Mouse (Mus musculus) heart, embryonic 10.5 days (tissue): ENCODE measurements around the gene Nav2. TPM values are rescaled to one million over a fixed set of nuclear protein-coding genes. Genes with fewer than 3 reads are reported as not detected.
A peak's percentile ranks its signal among the peaks of the same experiment; 100 is the strongest.

Source experiments
- DNase-seq: peaks from one replicate; pipeline ENCODE4 v3.0.0-alpha.2; 2017; ENCODE audit warnings: low spot score
- H3K27ac ChIP-seq: fragments of 300-500 bp; sonication (generic); 2 replicates; pipeline ENCODE4 v1.5.1; 2016; ENCODE audit warnings: mild to moderate bottlenecking
- H3K27me3 ChIP-seq: fragments of 300-500 bp; sonication (generic); 2 replicates; pipeline ENCODE4 v1.6.1; 2016; ENCODE audit warnings: mild to moderate bottlenecking; ENCODE audit not compliant: poor library complexity, insufficient read depth, severe bottlenecking
- H3K36me3 ChIP-seq: fragments of 300-500 bp; sonication (generic); 2 replicates; pipeline ENCODE4 v1.6.1; 2016; ENCODE audit warnings: mild to moderate bottlenecking, moderate library complexity
- H3K4me1 ChIP-seq: fragments of 300-500 bp; sonication (generic); 2 replicates; pipeline ENCODE4 v1.6.1; 2016; ENCODE audit warnings: mild to moderate bottlenecking
- H3K4me3 ChIP-seq: fragments of 300-500 bp; sonication (generic); 2 replicates; pipeline ENCODE4 v1.5.1; 2016; ENCODE audit warnings: mild to moderate bottlenecking, moderate library complexity
- H3K9me3 ChIP-seq: fragments of 300-500 bp; sonication (generic); 2 replicates; pipeline ENCODE4 v1.6.1; 2016; ENCODE audit warnings: mild to moderate bottlenecking, moderate library complexity
- WGBS: fragments of 180-500 bp; shearing (Covaris S2); methylation state at CpG from one replicate; pipeline ENCODE4 v1.1.7; 2016; 5-methylcytosine and 5-hydroxymethylcytosine counted together
- polyA plus RNA-seq: library from polyadenylated mRNA; unstranded; fragments of >200 nt; fragmentation: Nextera tagmentation; extraction: Ambion mirVana; gene quantifications from 2 replicates; pipeline ENCODE4 v1.2.1, GENCODE M21; 2016

Nav2 gene
- polyA plus RNA-seq, 1 experiment from 2014 or later = 23.3 TPM

DNA sequence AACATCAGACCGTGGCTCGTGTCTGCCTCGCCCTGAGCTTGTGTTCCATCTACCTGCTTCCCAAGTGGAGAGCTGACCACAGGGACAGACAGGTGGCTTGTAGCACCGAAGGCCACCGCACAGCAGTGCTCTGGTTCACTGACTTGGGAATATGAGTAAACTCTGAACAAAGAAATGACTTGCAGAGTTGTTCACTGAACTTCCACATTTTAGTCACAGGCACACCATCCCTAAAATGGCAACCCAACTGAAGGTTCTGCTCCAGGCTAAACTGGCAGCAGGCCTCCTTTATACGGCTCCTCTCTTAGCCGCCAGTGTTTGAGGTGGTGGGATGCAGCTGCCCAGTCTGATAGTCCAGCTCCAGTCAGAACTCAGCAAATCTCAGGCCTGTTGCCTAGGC is 343.9 kb downstream of the Nav2 start:
- H3K4me3 ChIP-seq = no peak overlapping the region
- DNase-seq = no peak
- WGBS = 92% methylated on average over 7 of the region's 7 CpGs
- H3K27me3 ChIP-seq = peaks cover 32% of the 10 kb centered on the region
- H3K27ac ChIP-seq = no peak overlapping the region
- no peaks in the 10 kb centered on the region for H3K36me3 ChIP-seq
- H3K4me1 ChIP-seq = peaks cover 35% of the 10 kb centered on the region
- no peaks in the 10 kb centered on the region for H3K9me3 ChIP-seq

DNA sequence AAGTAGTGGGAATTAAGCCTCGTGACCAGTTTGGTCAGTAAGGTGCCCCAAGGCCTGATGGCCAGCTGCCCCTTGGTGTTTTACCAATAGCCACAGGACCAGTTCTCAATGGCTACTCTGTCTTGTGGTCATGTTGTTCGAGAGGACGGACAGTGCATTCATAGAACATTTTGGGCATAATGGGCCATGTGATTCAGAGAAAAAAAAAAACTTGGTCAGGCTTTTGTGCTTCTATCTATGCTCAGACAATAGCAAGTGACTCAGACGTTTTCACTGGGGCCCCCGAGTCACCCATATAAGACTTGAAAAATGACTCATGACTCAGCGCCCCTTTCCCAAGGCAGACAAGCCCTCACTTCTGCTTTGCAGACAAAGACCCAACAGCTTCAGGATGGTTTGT is 344.4 kb downstream of the Nav2 start:
- WGBS = 73% methylated on average over 6 of the region's 6 CpGs
- no peaks in the 10 kb centered on the region for H3K9me3 ChIP-seq
- peaks cover 35% of the 10 kb centered on the region for H3K4me1 ChIP-seq

DNA sequence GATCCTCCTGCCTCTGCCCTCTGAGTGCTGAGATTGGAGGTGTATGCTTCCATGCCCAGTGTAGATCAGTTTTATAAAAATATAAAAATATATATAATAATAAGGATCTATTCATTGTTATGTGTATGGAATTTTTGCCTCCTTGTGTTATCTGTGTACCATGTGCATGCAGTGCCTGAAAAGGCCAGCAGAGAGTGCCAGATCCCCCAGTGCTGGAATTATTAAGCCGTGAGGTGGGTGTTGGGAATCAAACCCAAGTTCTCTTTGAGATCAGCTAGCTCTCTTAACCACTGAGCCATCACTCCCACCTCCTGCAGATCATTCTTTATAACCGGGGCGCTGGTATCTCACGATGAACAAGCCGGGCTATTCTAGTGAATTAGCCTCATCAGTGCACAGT is 346.5 kb downstream of the Nav2 start:
- Histone ChIP-seq H3K9me3 (no peaks in the 10 kb centered on the region), H3K27ac (no peak overlapping the region), H3K4me1 (peaks cover 21% of the 10 kb centered on the region; the same call in 1 of the 2 replicates), H3K27me3 (0 out of 2 replicates have a peak, but pooled peaks cover 7% of the 10 kb centered on the region), H3K36me3 (no peaks in the 10 kb centered on the region), H3K4me3 (no peak overlapping the region)
- DNase-seq = no peak
- WGBS = 91% methylated on average over 5 of the region's 5 CpGs

More for the DNA sequence above, 344.4 kb downstream of the Nav2 start:
- H3K27ac ChIP-seq = no peak overlapping the region
- H3K27me3 ChIP-seq = peaks cover 28% of the 10 kb centered on the region
- no peaks in the 10 kb centered on the region for H3K36me3 ChIP-seq
- H3K4me3 ChIP-seq = no peak overlapping the region
- DNase-seq = no peak

DNA sequence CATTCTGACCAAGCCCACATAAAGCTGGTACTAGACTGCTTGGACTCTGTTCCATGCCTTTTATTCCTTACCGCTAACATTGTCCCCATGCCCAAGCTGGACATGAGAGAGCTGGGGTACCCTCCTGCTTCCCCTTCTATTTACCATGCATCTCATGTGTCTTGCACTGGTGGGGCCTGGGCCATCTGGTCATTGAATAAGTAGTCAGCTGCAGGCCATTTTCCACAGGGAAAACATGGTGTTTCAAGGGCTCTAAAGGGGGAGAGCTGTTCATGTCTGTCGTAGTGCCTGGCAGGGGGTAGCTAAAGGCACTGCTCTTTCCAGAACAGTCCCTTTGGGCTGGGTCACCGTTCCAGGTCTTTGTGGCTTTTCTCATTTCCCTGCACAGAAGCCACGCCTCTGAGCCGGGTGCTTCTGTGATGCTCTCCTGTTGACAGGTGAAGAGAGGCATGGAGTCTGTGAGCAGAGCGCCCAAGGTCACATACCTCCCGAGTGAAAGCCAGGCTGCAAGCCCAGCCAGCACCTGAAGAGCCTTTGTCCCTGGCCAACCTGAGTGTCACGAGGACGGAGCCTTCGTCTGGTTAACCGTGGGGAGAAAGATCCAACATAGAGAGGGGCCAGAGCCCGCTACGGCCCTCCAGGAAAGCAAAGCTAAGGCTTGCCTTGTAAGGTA is 348.9 kb downstream of the Nav2 start:
- no peak overlapping the region for H3K4me3 ChIP-seq
- H3K36me3 ChIP-seq = no peaks in the 10 kb centered on the region
- peaks cover 23% of the 10 kb centered on the region; the same call in 1 of the 2 replicates for H3K4me1 ChIP-seq
- H3K27me3 ChIP-seq = no peaks in the 10 kb centered on the region
- DNase-seq = no peak
- no peaks in the 10 kb centered on the region for H3K9me3 ChIP-seq
- H3K27ac ChIP-seq = peak overlapping the region; percentile 74
- 67% methylated on average over 13 of the region's 13 CpGs for WGBS

DNA sequence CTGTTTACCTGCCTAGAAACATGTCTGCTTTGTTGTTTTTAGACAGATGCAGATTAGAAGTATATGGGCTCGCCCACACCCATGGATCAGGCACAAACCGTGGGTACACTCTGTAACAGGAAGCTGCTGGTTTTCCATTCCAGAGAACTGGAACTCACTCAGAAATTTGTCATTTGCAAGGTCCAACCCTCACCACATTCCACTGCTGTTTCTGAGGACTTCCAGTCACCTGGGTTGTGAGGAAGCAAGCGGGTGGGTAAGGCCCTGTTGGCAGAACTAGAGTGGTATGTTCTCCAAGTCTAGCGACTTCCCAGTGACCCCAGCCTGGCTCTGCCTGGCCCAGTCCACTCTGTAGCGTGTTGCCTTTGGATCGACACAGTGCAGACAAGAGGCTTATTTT is 349.6 kb downstream of the Nav2 start:
- Histone ChIP-seq H3K4me3 (no peak overlapping the region), H3K4me1 (peaks cover 24% of the 10 kb centered on the region; the same call in 1 of the 2 replicates), H3K27ac (peak overlapping the region; percentile 74; the same call in 1 of the 2 replicates), H3K36me3 (no peaks in the 10 kb centered on the region), H3K9me3 (no peaks in the 10 kb centered on the region), H3K27me3 (no peaks in the 10 kb centered on the region)
- WGBS = 74% methylated on average over 6 of the region's 6 CpGs
- no peak for DNase-seq

DNA sequence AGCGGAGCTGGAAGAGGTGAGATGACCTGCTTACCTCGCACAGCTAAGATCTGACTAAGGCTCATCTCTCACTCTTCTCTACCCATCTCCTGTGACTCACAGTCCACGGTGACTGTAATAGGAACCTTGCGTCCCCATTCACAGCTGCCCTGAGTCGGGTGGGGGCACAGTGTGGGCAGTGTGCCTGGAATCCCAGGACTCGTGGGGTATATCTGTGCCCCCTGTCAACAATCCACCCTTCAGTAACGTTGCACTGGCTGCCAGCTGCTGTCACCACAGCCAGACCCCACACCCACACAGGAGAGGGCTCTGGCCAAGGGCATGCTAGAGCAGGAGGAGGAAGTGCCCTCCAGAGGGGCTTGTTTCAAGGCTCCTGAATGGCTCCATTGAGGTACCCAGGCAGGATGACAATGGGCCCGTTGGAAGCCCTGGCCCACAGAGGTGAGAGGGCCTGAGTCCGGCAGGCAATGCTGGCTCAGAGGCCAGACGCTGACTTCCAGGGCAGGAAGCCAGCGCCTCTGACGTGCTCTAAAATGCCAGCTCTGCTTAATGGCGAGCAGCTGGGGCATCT is 353.5 kb downstream of the Nav2 start:
- peaks cover 20% of the 10 kb centered on the region; the same call in 1 of the 2 replicates for H3K4me1 ChIP-seq
- H3K27me3 ChIP-seq = no peaks in the 10 kb centered on the region
- H3K9me3 ChIP-seq = no peaks in the 10 kb centered on the region
- no peak overlapping the region for H3K4me3 ChIP-seq
- 71% methylated on average over 13 of the region's 13 CpGs for WGBS
- no peak for DNase-seq
- H3K27ac ChIP-seq = no peak overlapping the region
- no peaks in the 10 kb centered on the region for H3K36me3 ChIP-seq

DNA sequence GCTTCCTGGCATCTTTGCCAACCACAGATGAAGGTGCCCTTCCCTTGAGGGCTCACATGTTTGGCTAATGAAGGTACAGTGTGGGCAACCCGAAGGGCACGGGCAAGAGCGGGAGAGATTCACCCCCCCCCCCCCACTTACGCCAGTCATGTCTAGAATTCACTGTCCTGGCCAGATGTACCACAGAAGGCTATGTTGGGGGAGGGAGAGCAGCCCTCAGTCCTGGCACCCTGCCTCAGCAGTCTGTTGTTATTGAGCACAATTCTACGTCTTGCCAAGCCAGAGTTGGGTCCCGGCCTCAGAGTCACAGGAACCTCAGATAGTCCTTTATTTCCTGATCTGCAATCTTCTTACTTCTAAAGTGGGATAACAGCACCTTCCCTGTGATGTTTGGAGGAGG is 357.9 kb downstream of the Nav2 start:
- WGBS = 88% methylated on average over 6 of the region's 6 CpGs
- Histone ChIP-seq H3K9me3 (no peaks in the 10 kb centered on the region), H3K36me3 (no peaks in the 10 kb centered on the region), H3K4me3 (no peak overlapping the region), H3K27me3 (no peaks in the 10 kb centered on the region), H3K27ac (no peak overlapping the region), H3K4me1 (peaks cover 15% of the 10 kb centered on the region; the same call in 1 of the 2 replicates)
- no peak for DNase-seq

DNA sequence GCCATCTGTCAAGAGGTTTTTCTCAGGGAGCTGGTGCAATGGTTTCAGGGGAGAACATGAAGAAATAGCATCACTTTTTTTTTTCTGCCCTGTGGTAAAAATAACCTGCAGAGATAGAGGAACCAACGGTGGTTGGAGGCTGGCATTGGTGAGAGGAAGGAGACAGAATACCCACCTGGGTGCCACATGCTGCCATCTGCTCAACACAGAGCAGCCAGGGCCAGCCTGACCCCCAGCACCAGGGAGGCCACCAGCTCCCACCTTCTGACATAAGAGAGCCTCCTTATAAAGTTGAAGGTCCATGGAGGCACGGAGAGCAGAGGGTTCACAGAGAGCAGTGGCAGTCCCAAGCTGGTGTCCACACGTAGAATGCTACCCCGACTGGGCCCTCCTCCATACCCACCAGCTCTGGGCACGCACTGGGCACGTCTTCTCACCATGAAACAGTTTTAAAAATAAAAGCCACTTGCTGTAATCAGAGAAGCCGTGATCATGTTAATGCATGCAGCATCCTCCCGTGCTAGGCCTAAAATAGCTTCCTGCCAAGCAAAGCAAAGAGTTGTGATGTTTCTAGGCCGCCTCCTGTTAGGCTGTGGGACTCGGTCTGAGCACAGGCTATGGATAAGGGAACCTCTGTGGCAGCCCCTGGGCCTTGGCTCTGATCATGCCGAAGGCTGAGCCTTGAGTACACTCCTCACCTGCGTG is 359.3 kb downstream of the Nav2 start:
- no peaks in the 10 kb centered on the region for H3K36me3 ChIP-seq
- no peak for DNase-seq
- 71% methylated on average over 12 of the region's 12 CpGs for WGBS
- peak overlapping the region; percentile 7; the same call in 1 of the 2 replicates for H3K27ac ChIP-seq
- no peaks in the 10 kb centered on the region for H3K9me3 ChIP-seq
- H3K4me1 ChIP-seq = peaks cover 11% of the 10 kb centered on the region
- no peaks in the 10 kb centered on the region for H3K27me3 ChIP-seq
- no peak overlapping the region for H3K4me3 ChIP-seq

DNA sequence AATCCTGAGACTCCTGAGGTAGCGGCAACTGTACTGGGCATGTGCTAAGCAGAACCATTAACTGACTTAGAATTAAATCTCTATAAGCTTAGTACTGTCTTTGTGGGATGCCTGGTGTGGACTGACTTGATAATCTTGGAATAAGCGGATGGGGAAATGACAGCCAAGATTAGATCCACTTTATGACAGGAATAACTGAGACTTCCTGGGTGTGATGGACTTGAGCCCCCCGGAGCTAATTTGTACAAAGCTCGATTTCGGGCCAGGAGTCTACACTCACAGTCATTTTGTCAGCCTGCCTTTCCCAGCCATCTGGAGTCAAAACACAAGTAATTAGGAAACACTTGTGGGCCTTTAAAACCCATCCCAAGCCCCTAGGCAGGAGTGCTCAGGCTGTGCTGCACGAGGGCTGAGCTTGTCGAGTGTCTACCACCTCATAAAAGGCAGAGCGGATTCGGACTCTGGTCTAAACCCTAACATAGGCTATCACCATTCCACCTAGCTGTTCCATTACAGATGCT is 359.9 kb downstream of the Nav2 start:
- Histone ChIP-seq H3K36me3 (no peaks in the 10 kb centered on the region), H3K4me1 (peaks cover 17% of the 10 kb centered on the region), H3K4me3 (no peak overlapping the region), H3K27ac (no peak overlapping the region), H3K9me3 (no peaks in the 10 kb centered on the region), H3K27me3 (peaks cover 6% of the 10 kb centered on the region)
- WGBS = 77% methylated on average over 9 of the region's 9 CpGs
- no peak for DNase-seq

DNA sequence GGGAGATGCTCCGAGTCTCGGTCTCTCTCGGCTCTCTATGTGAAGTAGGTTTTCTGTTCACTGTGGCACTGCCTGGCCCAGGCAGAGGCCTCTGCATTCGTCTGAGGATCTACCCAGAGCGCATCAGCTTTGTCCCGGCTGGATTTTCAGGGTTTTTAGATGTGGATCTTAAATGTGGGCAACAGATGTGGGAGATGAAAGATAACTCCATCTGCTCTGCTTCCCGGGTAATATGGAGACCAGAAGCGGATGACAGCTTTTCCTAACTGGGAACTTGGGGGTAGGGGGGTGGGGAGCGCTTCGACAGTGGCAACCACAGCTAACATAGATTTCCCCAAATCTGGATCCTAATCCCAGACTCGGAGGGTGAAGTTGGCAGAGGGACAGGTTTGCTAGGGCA is 362.3 kb downstream of the Nav2 start:
- WGBS = 83% methylated on average over 11 of the region's 11 CpGs
- DNase-seq = no peak

DNA sequence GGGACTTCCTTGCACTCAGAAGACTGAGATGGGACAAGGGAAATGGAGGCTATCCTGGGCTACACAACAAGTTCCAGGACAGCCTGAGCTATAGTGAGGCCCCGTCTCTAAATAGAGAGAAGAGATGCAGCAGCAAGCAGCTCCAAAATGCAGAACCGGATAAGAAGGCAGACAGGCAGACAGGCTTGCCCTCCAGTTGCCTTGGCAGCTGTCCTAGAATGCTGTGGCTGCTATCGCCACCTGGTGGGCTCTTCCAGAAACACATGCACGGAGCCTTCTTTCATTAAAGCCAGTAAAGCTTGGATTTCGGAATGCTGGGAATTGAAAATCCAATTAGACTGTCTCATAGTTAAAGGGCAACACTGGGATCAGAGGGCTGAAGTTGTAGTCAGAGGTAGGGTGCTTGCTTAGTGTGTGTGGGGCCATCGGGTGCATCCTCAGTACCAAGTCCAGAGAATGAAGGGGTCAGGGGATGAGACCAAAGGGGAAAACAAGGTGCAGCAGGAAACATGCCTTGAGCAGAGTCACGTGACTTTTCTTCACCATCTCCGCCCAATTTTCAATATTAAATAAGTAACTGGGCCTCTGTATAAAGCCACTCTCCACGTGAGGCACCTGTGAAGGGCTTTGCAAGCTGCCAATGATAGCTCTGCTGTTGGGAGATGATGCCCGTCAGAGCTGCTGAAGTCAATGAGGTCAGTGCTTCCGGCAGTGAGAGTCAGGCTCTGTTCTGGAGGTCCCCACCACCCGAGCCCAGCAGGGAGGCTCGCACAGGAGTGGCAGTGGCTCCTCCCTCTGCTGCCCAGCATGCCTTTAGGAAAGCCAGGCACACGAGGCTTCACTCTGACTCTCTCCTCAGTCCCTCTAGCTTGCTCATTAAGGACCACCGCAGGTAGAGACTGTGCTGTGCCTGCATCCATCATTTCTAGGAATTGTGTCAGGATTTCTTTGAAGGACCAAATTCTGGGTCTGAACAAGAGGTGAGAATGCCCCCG is 364.2 kb downstream of the Nav2 start:
- 20% methylated on average over 16 of the region's 16 CpGs for WGBS
- 0 out of 2 replicates have a peak overlapping the region, but pooled peaks have one; percentile 16 for H3K27ac ChIP-seq
- 0 out of 2 replicates have a peak overlapping the region, but pooled peaks have one; percentile 1 for H3K4me3 ChIP-seq
- peaks cover 17% of the 10 kb centered on the region for H3K4me1 ChIP-seq
- H3K9me3 ChIP-seq = no peaks in the 10 kb centered on the region
- H3K36me3 ChIP-seq = no peaks in the 10 kb centered on the region
- peaks cover 14% of the 10 kb centered on the region for H3K27me3 ChIP-seq
- DNase-seq = peak; percentile 88

More for the DNA sequence above, 362.3 kb downstream of the Nav2 start:
- Histone ChIP-seq H3K9me3 (no peaks in the 10 kb centered on the region), H3K36me3 (no peaks in the 10 kb centered on the region), H3K4me3 (no peak overlapping the region), H3K27ac (no peak overlapping the region), H3K4me1 (peaks cover 21% of the 10 kb centered on the region), H3K27me3 (peaks cover 14% of the 10 kb centered on the region)
